Mouse (Mus musculus) adrenal gland, postnatal 10 days (tissue): Measurements from ENCODE around the gene Ap5z1. TPM values are rescaled to one million over a fixed set of nuclear protein-coding genes. Genes with fewer than 3 reads are reported as not detected.

Source experiments
- DNase-seq: peaks from one replicate; pipeline ENCODE4 v3.0.0; 2021; ENCODE audit warnings: mixed read lengths
- total RNA-seq, 2 experiments: library from RNA; stranded (reverse); gene quantifications; 2 replicates each; pipeline ENCODE4 v1.2.3; 2021

Ap5z1 gene
- total RNA-seq, 2 experiments from 2014 or later, result 14.0 to 18.9 TPM

GRCm38 (mm10) chr5:142521195-142521866, 57.6 kb downstream of the Ap5z1 start:
- DNase-seq, result no peak

DNA sequence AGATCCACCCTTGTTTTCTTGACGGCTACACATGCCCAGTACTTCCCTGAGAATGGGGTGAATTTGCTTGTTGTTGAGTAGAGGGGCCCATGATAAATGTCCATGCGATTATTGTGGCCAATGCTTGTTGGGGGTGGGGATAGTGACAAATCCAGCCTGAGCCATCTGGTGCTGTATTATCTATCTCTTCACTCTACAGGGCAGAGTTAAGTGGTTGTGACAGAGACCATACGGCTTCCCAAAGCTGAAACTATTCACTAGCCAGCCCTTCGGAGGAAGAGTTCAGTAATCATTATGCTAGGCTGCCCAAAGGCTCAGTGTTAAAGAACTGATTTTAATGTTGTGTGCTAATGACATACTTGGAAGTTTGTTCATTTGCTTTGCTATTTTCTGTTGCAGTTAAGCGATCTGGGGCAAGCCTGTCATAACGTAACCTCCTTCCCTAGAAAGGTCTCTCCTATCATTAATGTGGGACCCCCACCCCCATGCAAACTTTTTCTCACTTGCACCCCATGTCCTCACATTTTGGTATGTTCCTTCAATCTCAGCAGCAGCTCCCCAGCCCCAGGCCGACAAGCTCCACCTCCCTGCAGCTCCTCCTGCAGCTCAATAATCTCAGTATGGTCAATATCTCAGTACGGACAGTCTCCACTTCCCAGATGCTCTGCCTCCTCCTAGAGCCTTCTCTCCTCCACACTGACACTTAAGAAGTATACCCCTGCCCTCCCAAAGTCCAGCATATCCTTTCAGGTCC, 61.1 kb downstream of the Ap5z1 start:
- no peak for DNase-seq

Other genes starting within 250 kb of the Ap5z1 start
- 10 to 100 TPM; 22.9 to 23.6 TPM for gene Foxk1, start 62.4 kb upstream of the Ap5z1 start, total RNA-seq
- under 1 TPM; 0.21 to 0.27 TPM for gene Papolb, start 66.1 kb downstream of the Ap5z1 start, total RNA-seq
- 10 to 100 TPM in 1 of 2 experiments, 1 to 10 TPM in 1; 8.0 to 10.7 TPM for gene Radil, start 87.2 kb downstream of the Ap5z1 start, total RNA-seq
- 10 to 100 TPM; 46.5 to 54.0 TPM for gene Mmd2, start 144.9 kb downstream of the Ap5z1 start, total RNA-seq
- gene Wipi2, start 163.8 kb downstream of the Ap5z1 start, total RNA-seq, result 100 to 1,000 TPM in 1 of 2 experiments, 10 to 100 TPM in 1; 93.6 to 102 TPM
- 10 to 100 TPM; 17.2 to 24.0 TPM for gene Slc29a4, start 228.6 kb downstream of the Ap5z1 start, total RNA-seq